Mouse (Mus musculus) adrenal gland, postnatal 36 days (tissue): ENCODE data around the gene Lysmd3. TPM values are rescaled to one million over a fixed set of nuclear protein-coding genes. Genes with fewer than 3 reads are reported as not detected.

Experiments
- DNase-seq, 2 experiments: peaks; one replicate each; pipeline ENCODE4 v3.0.0; 2021; ENCODE audit warnings: mixed read lengths in 1 of 2
- total RNA-seq, 2 experiments: library from RNA; stranded (reverse); gene quantifications; 2 replicates each; pipeline ENCODE4 v1.2.3; 2021

Lysmd3 gene
- total RNA-seq, 2 experiments from 2014 or later = 23.1 to 27.0 TPM

DNA sequence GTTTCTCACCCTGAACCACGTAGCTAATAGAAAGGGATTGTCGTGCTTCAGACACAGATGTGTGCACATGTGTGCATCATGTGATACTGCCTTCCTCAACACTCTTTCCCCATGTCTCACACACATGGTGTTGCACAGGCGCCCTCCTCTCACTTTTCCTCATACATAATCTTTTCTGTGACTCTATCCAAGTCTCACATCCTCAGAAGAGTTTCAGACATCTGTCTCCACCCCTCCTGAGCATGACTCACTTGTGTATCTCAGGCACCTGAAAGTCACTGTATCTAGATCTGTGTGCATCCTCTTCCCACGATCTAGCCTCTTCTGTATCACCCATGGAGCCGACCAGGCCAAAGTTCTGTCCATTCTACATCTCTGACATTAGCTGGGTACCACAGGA, 10.2 kb downstream of the Lysmd3 start:
- DNase-seq = no peak

DNA sequence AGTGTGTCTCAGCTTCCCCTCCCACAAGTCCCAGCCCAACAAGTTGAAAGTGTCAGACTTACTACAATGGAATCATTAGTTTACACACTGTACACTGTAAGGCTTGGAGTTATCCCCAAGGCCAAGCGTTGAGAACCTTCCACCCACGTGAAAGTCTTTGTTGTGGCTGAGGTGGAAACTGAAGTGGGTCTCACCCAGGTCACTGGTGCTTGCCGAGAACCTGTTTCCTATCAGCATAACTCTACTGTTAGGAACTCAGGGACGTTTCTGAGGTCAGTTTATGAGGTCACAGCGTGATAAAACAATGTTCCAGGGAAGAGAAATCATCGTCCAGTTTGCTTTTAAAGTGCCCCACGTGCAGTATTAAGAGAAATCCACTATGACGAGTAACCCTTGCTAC, 17.9 kb downstream of the Lysmd3 start:
- DNase-seq = peak in 1 of 2 experiments; percentile 6

DNA sequence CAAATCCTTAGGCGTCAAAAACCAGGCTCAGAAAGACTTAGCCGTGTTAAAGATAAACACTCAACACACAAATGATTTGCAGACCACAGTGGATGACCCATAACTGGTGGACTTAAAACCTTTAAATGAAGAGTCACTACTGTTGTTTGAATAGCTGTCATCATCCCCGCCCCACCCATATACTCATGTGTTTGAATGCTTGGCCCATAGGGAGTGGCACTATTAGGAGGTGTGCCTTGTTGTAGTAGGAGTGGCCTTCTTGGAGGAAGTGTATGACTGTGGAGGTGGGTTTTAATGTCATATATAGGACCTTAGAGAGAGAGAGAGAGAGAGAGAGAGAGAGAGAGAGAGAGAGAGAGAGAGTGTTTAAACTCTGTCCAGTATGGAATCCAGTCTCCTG, 25.6 kb downstream of the Lysmd3 start:
- DNase-seq = no peak

- no peak for DNase-seq
Observed at GRCm38 (mm10) chr13:81684258-81684657, 26.8 kb downstream of the Lysmd3 start.

DNA sequence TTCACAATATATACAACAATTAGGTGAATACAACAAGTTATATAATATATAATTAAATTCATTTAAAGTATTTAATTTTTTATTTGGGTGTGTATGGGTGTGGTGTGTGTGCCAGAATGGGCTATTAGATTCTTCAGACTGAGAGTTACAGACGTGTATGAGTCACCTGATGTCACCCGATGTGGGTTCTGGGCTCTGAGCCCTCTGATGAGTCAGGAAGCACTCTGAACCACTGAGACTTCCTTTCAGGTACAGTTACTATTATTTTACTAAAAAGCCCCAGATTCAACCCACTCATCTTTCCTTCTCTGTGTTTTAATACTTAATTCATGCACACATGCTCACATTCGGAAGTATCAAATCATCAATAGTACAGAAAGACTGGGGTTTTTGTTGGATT, 27.4 kb downstream of the Lysmd3 start:
- peak in 1 of 2 experiments; percentile 10 for DNase-seq

DNA sequence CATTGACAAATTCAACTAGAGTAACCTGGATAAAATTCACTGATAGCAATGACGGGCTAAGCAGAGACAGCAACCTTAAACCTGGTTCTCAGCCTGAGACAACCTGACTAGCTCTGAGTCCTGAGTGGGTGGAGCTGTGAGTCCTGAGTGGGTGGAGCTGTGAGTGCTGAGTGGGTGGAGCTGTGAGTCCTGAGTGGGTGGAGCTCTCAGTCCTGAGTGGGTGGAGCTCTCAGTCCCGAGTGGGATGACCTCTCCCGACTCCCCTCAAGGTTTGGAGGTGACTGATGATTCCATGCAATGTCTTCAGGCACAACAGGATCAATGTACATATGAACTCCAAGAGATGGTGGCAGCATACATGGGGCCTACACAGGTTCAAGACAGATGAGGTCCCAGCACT, 32.1 kb downstream of the Lysmd3 start:
- no peak for DNase-seq

DNA sequence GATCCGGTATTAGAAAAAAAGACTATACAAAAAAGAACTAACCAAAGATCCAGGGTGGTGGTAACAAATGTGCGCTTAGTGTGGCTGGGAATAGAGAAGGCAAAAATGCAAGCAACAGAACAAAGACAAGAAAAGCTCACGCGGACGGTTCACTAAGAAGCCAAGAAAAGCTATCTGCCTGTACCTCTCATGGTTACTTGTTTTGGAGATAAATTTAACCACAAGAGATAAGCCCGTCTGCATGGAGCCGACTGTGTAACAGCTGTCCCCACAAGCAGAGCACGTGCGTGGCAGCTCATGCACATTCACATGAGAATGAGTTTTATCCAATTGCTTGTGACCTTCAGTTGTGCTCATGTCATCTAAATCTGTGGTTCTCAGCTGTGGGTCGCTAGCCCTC, 33.0 kb downstream of the Lysmd3 start:
- DNase-seq = peak in 1 of 2 experiments; percentile 30

DNA sequence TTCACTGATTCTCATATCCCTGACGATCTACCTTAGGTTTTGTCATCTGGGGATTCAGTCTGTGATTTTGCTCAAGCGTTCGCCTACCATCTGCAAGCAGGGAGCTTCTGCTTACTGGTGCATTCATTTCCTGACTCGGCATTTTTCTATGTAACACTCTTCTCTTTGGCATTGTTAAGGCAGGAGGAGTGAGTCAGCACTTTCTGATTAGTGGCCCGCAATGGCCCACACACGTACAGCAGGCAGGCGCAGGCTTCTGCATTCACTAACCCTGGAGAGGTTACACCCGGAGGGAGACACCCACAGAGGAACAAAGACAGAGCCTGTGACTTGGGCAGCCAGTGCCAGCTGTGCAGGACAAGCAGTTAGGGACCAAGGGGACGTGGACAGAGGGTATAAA, 34.1 kb downstream of the Lysmd3 start:
- DNase-seq = peak in 1 of 2 experiments; percentile 2

DNA sequence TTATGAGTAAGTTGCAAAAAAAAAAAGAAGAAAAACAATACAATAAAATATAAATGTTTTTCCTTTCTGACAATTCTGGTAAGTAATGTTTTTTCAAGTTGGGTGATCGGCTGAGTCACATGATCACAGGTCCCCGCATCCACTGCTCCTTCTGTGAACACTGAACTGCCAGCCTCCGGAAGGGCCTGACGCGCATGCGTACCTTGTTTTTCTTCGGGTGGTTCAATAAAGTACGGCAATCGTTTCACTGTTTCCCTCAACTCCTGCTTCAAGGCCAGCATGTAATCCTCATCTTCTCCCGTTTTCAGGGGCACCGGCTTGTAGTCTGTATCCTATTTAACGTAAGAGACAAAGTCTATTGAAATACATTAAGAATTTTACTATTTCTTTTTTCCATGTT, 37.0 kb downstream of the Lysmd3 start:
- DNase-seq = peak in 1 of 2 experiments; percentile 11

GRCm38 (mm10) chr13:81703148-81703547, 45.7 kb downstream of the Lysmd3 start:
- no peak for DNase-seq

- DNase-seq = no peak
Observed at GRCm38 (mm10) chr13:81703621-81704020, 46.2 kb downstream of the Lysmd3 start.

GRCm38 (mm10) chr13:81706311-81706710, 48.8 kb downstream of the Lysmd3 start:
- DNase-seq = no peak

GRCm38 (mm10) chr13:81709805-81710204, 52.3 kb downstream of the Lysmd3 start:
- DNase-seq = no peak

- DNase-seq = no peak
Observed at GRCm38 (mm10) chr13:81710266-81710665, 52.8 kb downstream of the Lysmd3 start.

GRCm38 (mm10) chr13:81710775-81711545, 53.5 kb downstream of the Lysmd3 start, which contains the start of the genes Polr3g and Mblac2:
TSS of gene Polr3g (minus strand) at chr13:81711013.
TSS of gene Mblac2 (plus strand) at chr13:81711341.
- DNase-seq = peak; percentile 97 to 98

GRCm38 (mm10) chr13:81711546-81712371, 54.3 kb downstream of the Lysmd3 start:
- DNase-seq = peak; percentile 35 to 61

DNA sequence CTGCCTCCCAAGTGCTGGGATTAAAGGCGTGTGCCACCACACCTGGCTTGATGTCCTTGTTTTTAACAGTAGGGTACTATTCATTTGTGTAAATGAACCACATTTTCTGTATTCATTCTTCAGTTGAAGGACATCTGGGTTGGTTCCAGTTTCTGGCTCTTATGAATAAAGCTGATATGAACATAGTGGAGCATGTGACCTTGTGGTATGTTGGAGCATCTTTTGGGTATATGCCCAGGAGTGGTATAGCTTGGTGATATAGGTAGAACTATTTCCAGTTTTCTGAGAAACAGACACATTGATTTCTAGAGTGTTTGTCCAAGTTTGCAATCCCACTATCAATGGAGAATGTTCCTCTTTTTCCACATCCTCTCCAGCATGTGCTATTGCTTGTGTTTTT, 56.4 kb downstream of the Lysmd3 start:
- DNase-seq = no peak

Other genes starting within 250 kb of the Lysmd3 start
- gene Adgrv1, start 24.5 kb upstream of the Lysmd3 start, total RNA-seq = 1 to 10 TPM; 1.4 to 3.6 TPM
- gene Polr3g, start 53.4 kb downstream of the Lysmd3 start, total RNA-seq = 1 to 10 TPM; 4.5 to 7.5 TPM
- gene Mblac2, start 53.7 kb downstream of the Lysmd3 start, total RNA-seq = 10 to 100 TPM in 1 of 2 experiments, 1 to 10 TPM in 1; 7.9 to 17.2 TPM
- gene Cetn3, start 125.4 kb downstream of the Lysmd3 start, total RNA-seq = 100 to 1,000 TPM; 111 to 152 TPM